1 mouse cellular context compared by ENCODE assay signal in the genomic region with DNA sequence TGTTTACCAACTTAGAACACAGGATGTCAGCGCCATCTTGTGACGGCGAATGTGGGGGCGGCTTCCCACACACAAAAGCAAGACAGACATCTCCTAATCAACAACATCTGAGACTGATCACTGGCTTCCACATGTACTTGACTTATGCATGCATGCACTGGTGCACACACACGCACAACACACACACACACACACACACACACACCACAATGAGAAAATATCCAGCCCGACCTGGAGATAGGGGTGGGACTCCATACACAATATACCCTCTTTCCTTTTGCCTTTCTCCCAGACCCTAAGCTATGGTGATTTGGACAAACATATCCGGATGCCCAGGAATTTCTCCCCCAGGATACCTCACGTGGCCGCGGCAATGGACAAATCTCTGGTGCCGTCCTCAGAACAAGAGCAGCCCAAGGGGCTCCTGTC.
TF ChIP-seq lines count a peak whose summit lies in the region.

No protein-coding gene starts in this region.

TF ChIP-seq in CH12.LX, 34 proteins besides CTCF, POLR2A, EP300 and RAD21 (continued from another document):
- TF ChIP-seq IRF4 (IDR thresholded peaks at IDR 0.05; ENCODE audit: low read depth, low read length) (no peak), MEF2A (IDR thresholded peaks at IDR 0.05; ENCODE audit: borderline replicate concordance, low read depth, low read length) (no peak), GABPA (IDR thresholded peaks at IDR 0.05; ENCODE audit: insufficient replicate concordance, low read depth, low read length) (no peak)
TF ChIP-seq in CH12.LX: peak in this region for 0.
